Comparison of ENCODE assay signal across 19 mouse cellular contexts in genomic region chr6:143859535-143859934, GRCm38 (mm10).
DNase-seq lines count a peak whose midpoint lies in the region; ATAC-seq lines count a peak whose summit lies in the region.
"Had no signal": no experiment of that assay in that cellular context is flagged by ENCODE, and none has a peak within 500 bp of the region (broad histone marks: within the 10 kb centered on the region; RNA-seq: fewer than 3 reads in every experiment).

No protein-coding gene starts in this region.

- 0 out of 2 replicates have a peak, but pooled peaks have one; percentile 32 for ATAC-seq in embryonic facial prominence, embryonic 12.5 days (ENCODE audit: insufficient number of reproducible peaks, insufficient read depth, low FRiP score, low TSS enrichment)
- peak; percentile 57 for ATAC-seq in limb, embryonic 13.5 days (ENCODE audit: low FRiP score, low read depth)
- ATAC-seq: intestine, postnatal 0 days had no signal

- 61% methylated on average over 15 of the region's 15 CpGs for WGBS in embryonic facial prominence, embryonic 12.5 days
- WGBS in limb, embryonic 13.5 days = 21% methylated on average over 15 of the region's 15 CpGs

- H3K9ac ChIP-seq in embryonic facial prominence, embryonic 12.5 days = no peak overlapping the region
- no peak overlapping the region for H3K9ac ChIP-seq in limb, embryonic 13.5 days
- H3K9ac ChIP-seq: embryonic facial prominence, embryonic 15.5 days; forebrain, embryonic 12.5 days; liver, embryonic 14.5 days; neural tube, embryonic 13.5 days had no signal

- H3K4me3 ChIP-seq in embryonic facial prominence, embryonic 12.5 days = no peak overlapping the region
- H3K4me3 ChIP-seq in limb, embryonic 13.5 days = no peak overlapping the region
- H3K4me3 ChIP-seq: embryonic facial prominence, embryonic 15.5 days; forebrain, embryonic 12.5 days; neural tube, embryonic 13.5 days had no signal

- H3K27me3 ChIP-seq in embryonic facial prominence, embryonic 12.5 days = peaks cover 21% of the 10 kb centered on the region
- peaks cover 63% of the 10 kb centered on the region for H3K27me3 ChIP-seq in limb, embryonic 13.5 days
- H3K27me3 ChIP-seq: forebrain, embryonic 12.5 days; neural tube, embryonic 13.5 days had no signal

- H3K36me3 ChIP-seq in embryonic facial prominence, embryonic 12.5 days = no peaks in the 10 kb centered on the region
- H3K36me3 ChIP-seq in limb, embryonic 13.5 days = no peaks in the 10 kb centered on the region
- H3K36me3 ChIP-seq: embryonic facial prominence, embryonic 15.5 days; G1E; neural tube, embryonic 13.5 days had no signal

- H3K4me2 ChIP-seq in embryonic facial prominence, embryonic 12.5 days (replicated peaks) = no peak overlapping the region
- peak overlapping the region; percentile 25 for H3K4me2 ChIP-seq in limb, embryonic 13.5 days (replicated peaks)
- H3K4me2 ChIP-seq: embryonic facial prominence, embryonic 15.5 days; forebrain, embryonic 12.5 days; neural tube, embryonic 13.5 days had no signal

- H3K9me3 ChIP-seq in embryonic facial prominence, embryonic 12.5 days = no peaks in the 10 kb centered on the region
- H3K9me3 ChIP-seq in limb, embryonic 13.5 days = no peaks in the 10 kb centered on the region
- H3K9me3 ChIP-seq: embryonic facial prominence, embryonic 15.5 days; forebrain, embryonic 12.5 days; neural tube, embryonic 13.5 days had no signal

- no peak overlapping the region for H3K27ac ChIP-seq in embryonic facial prominence, embryonic 12.5 days
- no peak overlapping the region for H3K27ac ChIP-seq in limb, embryonic 13.5 days
- H3K27ac ChIP-seq: embryonic facial prominence, embryonic 15.5 days; forebrain, embryonic 12.5 days; liver, embryonic 14.5 days; neural tube, embryonic 13.5 days had no signal

- peaks cover 8% of the 10 kb centered on the region; the same call in 1 of the 2 replicates for H3K4me1 ChIP-seq in embryonic facial prominence, embryonic 12.5 days
- H3K4me1 ChIP-seq in limb, embryonic 13.5 days = peaks cover 60% of the 10 kb centered on the region

- peak; percentile 37 for DNase-seq in embryo, embryonic 10.5 days (ENCODE audit: low spot score)
- DNase-seq in retina, adult 2 months (ENCODE audit: low read depth, low spot score) = peak; percentile 40
- no peak for DNase-seq in spleen, postnatal 14 days (ENCODE audit: low spot score in 2 of 2)
- DNase-seq in urinary bladder, postnatal 25 days (ENCODE audit: low spot score) = no peak
- no peak for DNase-seq in spleen, postnatal 4 days (ENCODE audit: low spot score in 2 of 2)
- DNase-seq: adrenal gland, adult 2 months; cerebellum, adult 18-20 months; heart, adult 18-20 months; kidney, postnatal 10 days; lung, postnatal 10 days; thymus, postnatal 4 days had no signal

Comparison
In these comparisons a context has a peak if more than half of its experiments do, and no peak if none do; other contexts are left out.
1. DNase-seq: peak in embryo, embryonic 10.5 days (single experiment) and retina, adult 2 months (single experiment); none in spleen, postnatal 14 days (0 of 2), urinary bladder, postnatal 25 days (single experiment) and spleen, postnatal 4 days (0 of 2).